Mouse (Mus musculus) spleen, adult 2 months (tissue): Measurements from ENCODE around the gene Pld4. TPM values are rescaled to one million over a fixed set of nuclear protein-coding genes. Genes with fewer than 3 reads are reported as not detected.

Experiments
- DNase-seq, 2 experiments: peaks; one replicate each; pipeline versions ENCODE4 v3.0.0 to v3.0.0-alpha.2; 2012 to 2021; ENCODE audit warnings: low spot score in 2 of 2, low read depth in 1 of 2
- H3K27ac ChIP-seq: fragments of 200-500 bp; 2 replicates; pipeline ENCODE4 v1.5.1; 2012; ENCODE audit warnings: low read length, inconsistent platforms; ENCODE audit not compliant: insufficient read depth
- H3K27me3 ChIP-seq: fragments of 200-500 bp; 2 replicates; pipeline ENCODE4 v1.6.1; 2012; ENCODE audit warnings: mild to moderate bottlenecking, moderate library complexity, low read length, inconsistent platforms; ENCODE audit not compliant: control insufficient read depth, insufficient read depth
- H3K36me3 ChIP-seq: fragments of 200-500 bp; 2 replicates; pipeline ENCODE4 v1.6.1; 2012; ENCODE audit warnings: mild to moderate bottlenecking, low read length, inconsistent platforms; ENCODE audit not compliant: control insufficient read depth, insufficient read depth
- H3K4me1 ChIP-seq: fragments of 200-500 bp; 2 replicates; pipeline ENCODE4 v1.6.1; 2011; ENCODE audit warnings: inconsistent platforms; ENCODE audit not compliant: control insufficient read depth, insufficient read depth, insufficient read length
- H3K4me3 ChIP-seq: fragments of 200-500 bp; 2 replicates; pipeline ENCODE4 v1.5.1; 2011; ENCODE audit warnings: mild to moderate bottlenecking, inconsistent platforms; ENCODE audit not compliant: insufficient read depth, insufficient read length; ENCODE audit errors: extremely low read depth
- CTCF ChIP-seq: fragments of 200-500 bp; IDR thresholded peaks from 2 replicates; pipeline ENCODE4 v1.5.1; 2011; ENCODE audit warnings: mild to moderate bottlenecking, inconsistent platforms; ENCODE audit not compliant: insufficient read depth, insufficient read length, insufficient replicate concordance; ENCODE audit errors: extremely low read depth
- POLR2A ChIP-seq: fragments of 200-500 bp; IDR thresholded peaks from 2 replicates; pipeline ENCODE4 v1.6.1; 2011; ENCODE audit warnings: low read depth, low read length, inconsistent platforms
- WGBS: fragments of 180-500 bp; shearing (Covaris S2); methylation state at CpG from one replicate; pipeline ENCODE4 v1.1.7; 2018; 5-methylcytosine and 5-hydroxymethylcytosine counted together
- polyA plus RNA-seq: library from polyadenylated mRNA; depleted of rRNA; stranded (reverse); fragments of >200 nt; gene quantifications from 2 replicates; pipeline ENCODE4 v1.2.3, GENCODE M21; 2012; rRNA removed

Gene Pld4
- 332 and 401 TPM in 2 replicates for polyA plus RNA-seq

DNA sequence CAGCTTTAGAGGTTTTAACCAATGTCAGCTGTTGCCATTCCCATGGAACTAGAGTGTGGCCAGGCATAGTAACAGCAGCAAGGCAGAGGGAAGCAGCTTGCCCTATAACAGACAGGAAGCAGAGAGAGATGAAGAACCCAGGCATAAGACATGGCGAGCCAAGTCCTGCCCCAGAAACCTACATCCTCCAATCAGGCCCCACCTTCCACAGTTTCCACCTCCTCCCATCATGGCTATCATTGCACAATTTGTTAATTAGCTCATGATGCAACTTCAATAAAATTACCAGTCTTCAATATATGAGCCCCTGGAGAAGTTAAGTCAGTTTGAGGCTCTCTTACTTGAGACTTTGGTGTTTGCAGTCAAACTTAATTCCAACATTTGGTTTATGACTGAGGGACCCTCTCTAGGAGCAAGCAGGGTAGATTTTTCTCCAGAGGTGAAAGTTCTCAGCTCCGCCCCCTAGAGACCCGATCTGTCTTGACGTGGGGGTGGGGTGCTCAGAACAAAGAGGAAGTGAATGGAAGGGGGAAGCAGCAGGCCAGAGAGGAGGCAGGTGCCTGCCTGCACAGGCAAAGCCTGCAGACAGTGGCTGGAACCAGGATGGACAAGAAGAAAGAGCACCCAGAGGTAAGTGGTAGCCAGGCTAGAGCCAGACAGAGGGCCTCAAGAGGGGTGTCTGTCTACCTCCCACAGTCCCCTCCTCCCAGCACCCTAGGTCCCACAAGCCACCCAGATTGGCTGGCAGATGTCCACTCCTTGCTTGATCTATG, at the start of gene Pld4:
Gene Pld4, plus strand, starts transcription at position 502 of the 773 bp plus-strand sequence.
- DNase-seq, result peak; percentile 50 to 76
- H3K27ac ChIP-seq, result peak within 1 kb of the TSS; percentile 87
- no peaks in the 10 kb centered on the region for H3K4me1 ChIP-seq
- H3K36me3 ChIP-seq, result peaks cover 13% of the 10 kb centered on the region
- H3K4me3 ChIP-seq, result peak within 1 kb of the TSS; percentile 60
- TF ChIP-seq CTCF (no peak), POLR2A (peak; percentile 62)
- WGBS, result 23% methylated on average over 4 of the region's 4 CpGs
- no peaks in the 10 kb centered on the region for H3K27me3 ChIP-seq

DNA sequence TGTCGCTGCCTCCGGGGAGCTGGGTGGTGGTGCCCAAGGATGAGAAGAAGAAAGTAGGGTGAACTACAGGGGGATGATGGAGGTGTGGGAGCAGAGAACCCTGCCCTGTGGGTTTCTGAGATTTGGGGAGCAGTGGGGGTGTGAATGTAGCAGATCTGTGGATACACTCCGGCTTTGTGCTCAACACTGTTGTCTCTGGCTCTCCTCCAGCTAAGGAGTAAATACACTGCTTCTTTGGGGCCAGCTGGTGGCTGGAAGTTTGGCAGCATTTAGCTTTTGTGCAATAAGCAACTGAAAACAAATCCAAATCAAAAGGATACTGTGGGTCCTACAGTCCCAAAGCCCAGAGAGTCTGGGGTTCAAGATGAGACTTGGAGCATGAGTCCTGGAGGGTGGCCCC, 46.5 kb upstream of the Pld4 start:
- DNase-seq, result no peak
- Histone ChIP-seq H3K27me3 (no peaks in the 10 kb centered on the region), H3K4me1 (no peaks in the 10 kb centered on the region), H3K36me3 (no peaks in the 10 kb centered on the region), H3K4me3 (no peak overlapping the region), H3K27ac (no peak overlapping the region)
- 69% methylated on average over 3 of the region's 3 CpGs for WGBS
- TF ChIP-seq POLR2A, result no peak
- TF ChIP-seq CTCF, result no peak

DNA sequence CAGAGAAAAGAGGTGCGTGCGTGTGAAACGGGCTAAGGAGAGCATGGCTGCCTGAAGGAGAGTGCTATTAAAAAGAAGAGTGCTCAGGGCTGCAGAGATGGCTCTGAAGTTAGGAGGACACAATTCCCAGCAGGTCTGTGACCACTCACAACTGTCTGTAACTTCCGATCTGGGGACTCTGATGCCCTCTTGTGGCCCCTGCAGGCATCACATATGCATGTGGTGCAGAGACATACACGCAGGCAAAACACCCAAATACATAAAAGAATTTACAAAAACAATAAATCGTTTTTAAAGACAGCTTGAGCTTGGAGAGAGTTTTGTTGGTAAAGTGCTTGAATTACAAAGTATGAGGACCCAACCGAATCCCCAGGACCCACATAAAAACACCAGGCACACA, 43.3 kb upstream of the Pld4 start:
- Histone ChIP-seq H3K27ac (no peak overlapping the region), H3K36me3 (no peaks in the 10 kb centered on the region), H3K4me1 (no peaks in the 10 kb centered on the region; the same call in 1 of the 2 replicates), H3K27me3 (no peaks in the 10 kb centered on the region; the same call in 1 of the 2 replicates), H3K4me3 (no peak overlapping the region)
- WGBS, result 28% methylated on average over 7 of the region's 7 CpGs
- TF ChIP-seq POLR2A (no peak), CTCF (peak; percentile 48; the same call in 1 of the 2 replicates)
- DNase-seq, result peak in 1 of 2 experiments; percentile 51

DNA sequence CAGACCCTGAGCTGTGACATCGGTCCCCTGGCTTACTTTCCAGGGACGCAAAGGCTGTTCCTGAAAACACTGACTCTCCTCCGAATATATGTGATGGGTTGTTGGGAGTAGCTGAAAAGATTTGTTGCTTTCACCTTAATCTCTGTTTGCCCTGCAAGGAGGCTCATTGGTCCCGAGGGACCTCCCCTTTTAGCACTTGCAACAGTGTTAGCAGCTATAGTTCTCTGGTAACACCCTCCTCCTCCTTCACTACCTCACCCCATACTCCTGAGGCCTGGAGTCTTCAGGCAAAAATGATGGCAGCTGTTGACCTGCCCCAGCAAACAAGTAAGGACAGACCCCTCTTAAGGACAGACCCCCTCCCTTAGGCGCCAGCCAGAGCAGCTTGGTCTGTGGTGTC, 41.5 kb upstream of the Pld4 start:
- Histone ChIP-seq H3K27me3 (peaks cover 7% of the 10 kb centered on the region; the same call in 1 of the 2 replicates), H3K4me1 (peaks cover 5% of the 10 kb centered on the region; the same call in 1 of the 2 replicates), H3K27ac (no peak overlapping the region), H3K4me3 (no peak overlapping the region), H3K36me3 (no peaks in the 10 kb centered on the region)
- 87% methylated on average over 5 of the region's 5 CpGs for WGBS
- no peak for DNase-seq
- TF ChIP-seq CTCF, result no peak

DNA sequence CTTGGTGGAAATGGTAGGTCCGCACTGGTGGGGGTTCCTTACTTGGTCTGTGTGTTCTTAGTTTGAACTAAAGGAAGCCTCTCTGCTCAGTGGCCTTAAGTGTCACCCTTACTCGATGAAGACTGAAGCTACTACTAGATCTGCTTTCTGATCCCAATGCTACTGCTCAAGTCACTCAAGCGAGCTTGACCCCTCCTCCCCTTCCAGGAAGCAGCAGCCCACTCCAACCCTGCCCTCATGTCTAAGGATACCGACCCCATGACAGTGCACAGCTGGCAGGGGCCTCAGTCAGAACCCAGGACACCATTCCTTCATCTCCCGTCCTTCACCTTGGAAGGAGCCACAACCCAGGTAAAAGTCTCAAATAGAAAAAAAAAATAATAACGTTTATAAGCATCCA, 40.2 kb upstream of the Pld4 start, which contains the start of gene Cep170b:
Gene Cep170b, plus strand, starts transcription at position 240 of the 400 bp plus-strand sequence.
- WGBS, result 73% methylated on average over 6 of the region's 6 CpGs
- peaks cover 5% of the 10 kb centered on the region; the same call in 1 of the 2 replicates for H3K4me1 ChIP-seq
- H3K27me3 ChIP-seq, result peaks cover 7% of the 10 kb centered on the region; the same call in 1 of the 2 replicates
- no peak within 1 kb of the TSS for H3K4me3 ChIP-seq
- no peak within 1 kb of the TSS for H3K27ac ChIP-seq
- no peaks in the 10 kb centered on the region for H3K36me3 ChIP-seq
- no peak for DNase-seq
- no peak for TF ChIP-seq POLR2A
- no peak for TF ChIP-seq CTCF

DNA sequence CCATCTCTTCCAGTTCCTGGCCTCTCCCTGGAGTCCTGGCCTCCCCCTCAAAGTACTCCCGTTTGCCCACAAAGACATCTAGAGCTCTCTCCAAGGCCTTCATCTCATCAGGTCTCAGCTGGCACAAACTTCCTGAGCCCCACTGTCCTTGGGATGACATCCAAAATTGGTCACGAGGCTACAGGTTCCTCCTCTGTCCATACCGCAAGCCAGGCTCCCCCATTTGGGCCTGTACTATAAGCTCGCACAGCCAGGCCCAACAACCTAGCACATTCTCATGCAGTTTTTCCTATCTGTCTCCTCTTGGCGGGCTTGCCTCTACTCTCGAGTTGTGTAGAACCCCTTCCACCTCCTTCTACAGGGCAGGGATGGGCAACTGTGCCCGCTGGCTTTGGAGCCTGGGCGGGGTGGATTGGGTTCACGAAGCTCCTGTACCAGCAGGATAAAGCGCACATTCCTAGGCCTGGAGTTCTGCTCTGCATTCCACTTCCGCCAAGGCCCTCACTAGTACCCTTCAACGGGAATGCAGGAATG, 39.5 kb upstream of the Pld4 start:
- H3K4me3 ChIP-seq, result no peak overlapping the region
- H3K36me3 ChIP-seq, result no peaks in the 10 kb centered on the region
- H3K27ac ChIP-seq, result no peak overlapping the region
- 81% methylated on average over 12 of the region's 12 CpGs for WGBS
- no peak for TF ChIP-seq POLR2A
- no peak for TF ChIP-seq CTCF
- peaks cover 5% of the 10 kb centered on the region; the same call in 1 of the 2 replicates for H3K4me1 ChIP-seq
- H3K27me3 ChIP-seq, result peaks cover 7% of the 10 kb centered on the region; the same call in 1 of the 2 replicates
- no peak for DNase-seq
